Mouse (Mus musculus): ENCODE data around the gene Ston2. TPM values are rescaled to one million over a fixed set of nuclear protein-coding genes. Genes with fewer than 3 reads are reported as not detected.
A peak's percentile ranks its signal among the peaks of the same experiment; 100 is the strongest.
"Not testable (repeated sequence)": the region's sequence is repeated elsewhere in the genome, so short reads cannot be mapped to it uniquely, and the experiment has no call there.

Gene Ston2
- total RNA-seq, 2 experiments from 2014 or later = 24.7 to 33.3 TPM

DNA sequence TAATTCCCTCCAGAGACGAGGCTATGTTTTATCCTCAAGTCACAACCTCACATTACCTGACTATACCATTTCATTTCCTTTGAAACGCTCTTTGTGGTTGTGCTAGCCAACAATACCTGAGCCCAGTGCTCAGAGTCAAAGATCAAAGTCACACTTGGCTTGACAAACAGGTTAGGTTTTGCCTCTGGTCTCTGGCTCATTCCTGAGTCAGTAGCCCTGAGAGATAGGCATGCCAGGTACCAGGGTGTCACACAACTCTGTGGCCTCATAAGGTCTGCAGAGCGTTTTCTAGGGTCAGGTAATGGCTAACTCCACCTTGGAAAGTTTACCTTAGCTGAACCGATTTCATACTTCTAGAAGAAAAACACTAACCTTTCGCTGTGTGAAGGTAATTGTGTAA is 35.5 kb downstream of the Ston2 start:
- no peak for DNase-seq (ENCODE audit: low spot score in 2 of 2)

DNA sequence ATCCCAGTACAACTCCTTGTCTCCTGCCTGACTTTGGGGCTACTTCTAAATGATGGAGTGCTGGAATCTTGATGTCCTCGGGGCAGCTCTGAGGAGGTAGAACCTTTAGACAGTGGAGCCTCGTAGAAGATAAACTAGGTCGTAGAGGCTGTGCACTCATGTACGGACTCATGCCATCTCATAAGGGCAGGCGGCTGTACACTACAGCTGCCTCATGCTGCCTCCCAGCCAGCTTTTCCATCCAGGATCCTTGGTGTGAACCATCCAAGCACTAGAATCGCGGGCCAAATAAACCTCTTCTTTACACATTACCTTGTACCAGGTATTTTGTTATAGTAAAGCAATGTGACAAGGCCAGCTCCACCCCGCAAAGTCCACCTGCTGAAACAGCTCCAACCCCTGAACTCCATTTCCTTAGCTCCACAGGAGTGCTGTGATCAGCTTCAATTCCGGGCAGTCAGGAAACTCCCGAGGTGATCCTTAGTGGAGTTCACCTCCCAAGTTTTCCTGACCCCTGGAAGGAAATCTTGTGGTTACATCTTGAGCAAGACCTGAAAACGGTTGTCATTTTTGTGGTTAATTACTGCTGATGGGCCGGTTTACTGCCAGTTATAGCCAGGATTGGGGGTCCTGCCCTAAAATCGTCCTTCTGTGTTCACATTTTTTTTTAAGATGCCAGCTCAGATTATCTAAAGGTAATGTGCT is 36.1 kb downstream of the Ston2 start:
- no peak for DNase-seq (ENCODE audit: low spot score in 2 of 2)

DNA sequence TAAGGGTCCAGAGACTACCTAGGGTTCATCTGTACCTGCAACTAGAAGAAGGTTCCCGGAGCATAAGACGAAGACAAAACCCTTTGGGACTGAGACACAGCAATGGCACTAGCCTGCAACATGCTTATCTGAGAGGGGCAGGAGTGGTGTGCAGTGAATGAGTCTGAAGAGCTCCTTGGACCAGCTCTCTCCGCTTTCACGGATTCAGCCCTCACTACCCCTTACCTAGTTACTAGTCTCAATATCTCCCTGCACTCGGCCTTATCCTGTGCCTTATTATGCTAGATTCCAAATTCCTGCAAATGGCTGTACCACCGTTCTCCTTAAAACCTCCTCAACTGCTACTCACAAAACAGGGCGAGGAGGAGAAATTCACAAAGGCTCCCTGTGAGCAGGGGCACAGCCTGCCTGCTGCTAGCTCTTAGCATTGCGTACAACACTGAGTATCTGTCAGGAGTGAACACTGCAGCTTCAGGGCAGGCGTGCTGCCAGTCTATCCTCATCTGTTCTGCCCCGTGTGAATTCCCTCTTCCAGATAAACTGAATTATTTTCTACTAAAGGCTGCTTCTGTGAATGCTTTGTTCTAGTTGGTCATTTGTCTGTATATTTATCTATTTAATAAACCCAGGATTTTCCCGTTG is 38.5 kb downstream of the Ston2 start:
- peak; percentile 55 to 56 for DNase-seq (ENCODE audit: low spot score in 2 of 2)

DNA sequence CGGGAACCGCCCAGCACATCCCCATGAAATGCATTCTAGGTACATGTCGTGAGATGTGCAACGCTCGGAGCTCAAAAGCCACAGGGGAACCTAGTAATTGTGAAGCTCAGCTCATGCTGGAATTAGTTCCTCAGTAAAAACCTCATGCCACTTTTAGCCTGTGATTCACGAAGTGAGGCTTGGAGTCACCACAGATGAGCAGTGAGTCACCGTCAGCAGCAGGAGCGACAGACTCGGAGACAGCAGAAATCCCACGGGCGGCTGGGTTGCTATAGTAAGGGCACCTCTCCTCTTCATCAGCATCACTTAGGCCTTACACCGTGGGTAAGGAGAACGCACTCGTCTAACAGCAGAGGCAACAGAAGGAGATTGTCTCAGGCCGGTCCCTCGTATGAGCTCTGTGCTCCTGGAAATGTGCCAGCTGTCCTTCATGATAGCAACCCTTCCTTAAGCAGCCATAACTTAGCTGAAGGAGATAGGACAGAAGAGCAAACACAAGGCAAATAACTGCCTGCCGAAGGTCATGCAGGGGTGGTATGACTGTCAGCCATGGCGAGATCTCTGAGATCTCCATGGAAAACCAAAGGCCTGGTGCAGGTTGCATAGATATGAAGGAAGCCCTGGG is 39.8 kb downstream of the Ston2 start:
- DNase-seq (ENCODE audit: low spot score in 2 of 2) = peak; percentile 51 to 53

DNA sequence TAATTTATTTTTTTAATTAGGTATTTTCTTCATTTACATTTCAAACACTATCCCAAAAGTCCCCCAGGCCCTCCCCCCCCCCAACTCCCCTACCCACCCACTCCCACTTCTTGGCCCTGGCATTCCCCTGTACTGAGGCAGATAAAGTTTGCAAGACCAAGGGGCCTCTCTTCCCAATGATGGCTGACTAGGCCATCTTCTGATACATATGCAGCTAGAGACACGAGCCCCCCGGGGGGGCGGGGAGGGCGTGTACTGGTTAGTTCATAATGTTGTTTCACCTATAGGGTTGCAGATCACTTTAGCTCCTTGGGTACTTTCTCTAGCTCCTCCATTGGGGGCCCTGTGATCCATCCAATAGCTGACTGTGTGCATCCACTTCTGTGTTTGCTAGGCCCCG is 41.3 kb downstream of the Ston2 start:
- DNase-seq (ENCODE audit: low spot score in 2 of 2) = not testable (repeated sequence)

DNA sequence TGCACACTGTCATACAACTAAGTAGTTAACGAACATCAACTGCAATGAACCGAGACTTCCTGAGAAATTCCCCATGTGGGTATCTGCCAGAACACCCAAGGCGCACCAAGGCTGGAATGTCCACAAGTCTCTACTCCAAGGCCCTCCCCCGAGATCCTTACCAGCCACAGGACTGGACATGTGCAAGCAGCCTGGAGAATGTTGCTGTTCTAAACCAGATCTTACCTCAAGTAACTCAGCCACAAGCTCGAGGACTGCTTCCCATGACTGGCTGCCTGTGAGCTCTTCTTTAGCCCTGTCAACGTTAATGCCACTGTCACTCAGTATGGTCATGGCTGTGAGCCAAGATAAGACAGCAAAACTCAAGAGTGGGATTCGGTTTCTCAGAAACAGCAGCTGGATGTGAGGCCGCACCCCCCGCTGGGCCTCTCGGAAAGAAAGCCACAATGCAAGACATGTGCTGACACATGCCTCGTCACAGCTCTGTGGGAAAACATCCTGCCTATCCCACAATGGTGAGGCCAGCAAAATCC is 42.4 kb downstream of the Ston2 start:
- DNase-seq (ENCODE audit: low spot score in 2 of 2) = no peak

DNA sequence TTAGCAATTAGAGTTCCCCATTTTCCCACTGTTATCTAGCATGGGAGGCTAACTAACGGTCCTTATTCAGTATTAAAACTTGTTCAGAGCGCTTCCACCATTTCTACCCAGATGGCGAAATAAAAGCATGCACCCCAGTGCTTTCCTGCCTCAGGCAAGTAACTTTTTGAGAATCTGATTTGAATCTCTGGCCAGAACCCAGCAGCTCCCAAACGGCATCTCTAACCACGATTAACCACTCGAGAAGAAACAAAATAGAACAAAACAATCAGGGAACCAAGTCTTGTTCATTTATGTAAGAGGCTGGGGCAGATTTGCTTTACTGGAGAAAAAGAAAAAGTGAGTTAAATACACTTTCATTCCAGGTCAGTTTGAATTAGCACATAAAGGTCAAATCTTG is 44.1 kb downstream of the Ston2 start:
- DNase-seq (ENCODE audit: low spot score in 2 of 2) = no peak

DNA sequence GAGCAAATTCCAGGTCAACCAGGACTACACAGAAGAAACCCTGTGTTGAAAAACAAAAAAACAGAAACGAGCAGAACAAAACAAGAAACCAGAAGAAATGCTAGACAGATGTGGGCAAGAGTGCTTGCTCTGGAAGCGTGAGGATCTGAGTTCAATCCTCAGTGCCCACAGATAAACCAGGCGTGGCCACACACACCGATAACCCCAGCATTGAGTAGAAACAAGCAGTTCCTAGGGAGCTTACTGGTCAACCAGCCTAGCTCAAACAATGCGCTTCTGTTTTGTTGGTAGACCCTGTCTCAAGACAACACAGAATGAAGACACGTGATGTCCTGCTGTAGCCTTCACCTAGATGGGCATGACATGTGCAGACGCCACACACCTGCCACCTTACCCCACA is 45.3 kb downstream of the Ston2 start:
- no peak for DNase-seq (ENCODE audit: low spot score in 2 of 2)

DNA sequence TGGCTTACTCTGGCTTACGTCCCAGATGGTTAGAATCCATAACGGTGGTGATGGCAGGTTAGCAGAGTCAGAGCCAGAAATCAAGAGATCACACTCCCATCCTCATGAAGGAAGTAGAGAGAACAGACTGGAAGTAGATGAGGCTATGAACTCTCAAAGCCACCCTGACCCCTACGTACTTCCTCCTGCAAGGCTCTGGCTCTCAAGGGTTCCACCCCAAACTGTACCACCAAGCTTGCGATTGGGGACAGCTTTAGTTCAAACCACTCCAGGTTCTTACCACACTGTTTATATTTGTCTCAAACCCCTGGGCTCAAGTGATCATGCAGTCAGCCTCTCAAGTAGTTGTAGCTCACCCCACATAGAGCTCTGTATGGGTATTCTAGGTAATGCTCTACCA is 49.8 kb downstream of the Ston2 start:
- DNase-seq (ENCODE audit: low spot score in 2 of 2) = no peak

DNA sequence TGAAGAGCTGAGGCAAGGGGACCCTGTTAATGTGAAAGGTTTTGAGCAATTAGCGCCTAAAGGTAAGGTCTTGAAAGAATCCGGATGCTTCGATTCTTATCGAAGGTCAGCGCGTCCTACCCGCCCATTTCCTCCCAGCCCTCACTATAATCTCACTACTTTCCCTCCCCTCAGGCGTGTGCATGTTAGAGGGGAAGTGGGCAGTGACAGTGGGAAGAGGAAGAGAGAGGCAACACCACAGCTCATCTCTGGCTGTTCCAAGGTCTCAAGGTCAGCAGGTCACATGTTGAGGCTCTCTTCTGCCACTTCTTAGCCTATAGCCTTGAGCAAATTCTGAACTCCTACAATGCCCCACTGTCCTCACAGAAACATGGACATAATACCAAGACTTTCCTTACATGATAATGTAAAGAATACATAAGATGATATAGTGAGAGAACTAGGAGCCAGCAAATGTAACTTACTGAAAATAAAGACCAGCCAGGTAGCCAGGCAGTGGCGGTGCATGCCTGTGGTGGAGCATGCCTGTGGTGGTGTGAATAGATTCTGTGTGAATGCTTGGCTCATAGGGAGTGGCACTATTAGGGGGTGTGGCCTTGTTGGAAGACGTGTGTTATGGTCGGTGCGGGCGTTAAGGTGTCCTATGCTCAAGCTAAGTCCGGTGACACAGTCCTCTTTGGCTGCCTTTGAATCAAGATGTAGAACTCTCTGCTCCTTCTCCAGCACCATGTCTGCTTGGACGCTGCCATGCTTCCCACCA is 51.8 kb downstream of the Ston2 start:
- DNase-seq (ENCODE audit: low spot score in 2 of 2) = no peak

DNA sequence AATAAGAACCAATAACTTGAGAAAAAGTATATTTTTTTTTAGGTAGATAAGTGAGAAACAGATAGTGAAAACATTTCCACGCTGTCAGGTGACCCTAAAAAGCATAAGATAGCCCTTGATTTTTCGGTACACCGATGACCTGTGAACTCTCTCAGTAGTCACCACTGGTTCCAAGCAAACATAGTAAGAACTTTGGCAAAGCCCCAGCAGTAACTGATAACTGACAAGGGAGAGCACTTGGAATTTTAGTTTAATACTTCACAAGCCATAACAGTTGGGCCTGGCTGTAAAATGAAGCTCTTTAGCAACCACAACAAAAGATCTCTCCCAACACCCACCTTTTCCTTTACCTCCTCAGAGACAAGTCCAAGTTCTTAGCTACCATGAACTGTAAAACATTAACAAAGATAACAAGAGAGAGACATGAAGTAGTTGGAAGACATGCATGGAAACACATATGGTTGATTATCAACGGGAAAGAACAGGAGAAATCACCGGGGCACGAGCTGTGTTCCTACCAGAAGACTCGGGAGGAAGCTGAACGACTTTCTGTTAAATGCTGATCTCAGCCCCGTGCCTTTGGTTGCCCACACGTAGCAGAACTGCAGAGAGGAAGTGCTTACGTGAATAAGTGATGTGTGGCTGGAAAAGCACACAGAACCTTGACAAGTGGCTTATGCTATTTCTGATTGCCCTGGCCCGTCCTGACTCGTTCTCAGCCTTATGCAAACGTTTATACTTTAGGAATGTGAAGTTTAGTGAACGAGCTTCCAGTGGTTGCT is 53.8 kb downstream of the Ston2 start:
- DNase-seq (ENCODE audit: low spot score in 2 of 2) = no peak

DNA sequence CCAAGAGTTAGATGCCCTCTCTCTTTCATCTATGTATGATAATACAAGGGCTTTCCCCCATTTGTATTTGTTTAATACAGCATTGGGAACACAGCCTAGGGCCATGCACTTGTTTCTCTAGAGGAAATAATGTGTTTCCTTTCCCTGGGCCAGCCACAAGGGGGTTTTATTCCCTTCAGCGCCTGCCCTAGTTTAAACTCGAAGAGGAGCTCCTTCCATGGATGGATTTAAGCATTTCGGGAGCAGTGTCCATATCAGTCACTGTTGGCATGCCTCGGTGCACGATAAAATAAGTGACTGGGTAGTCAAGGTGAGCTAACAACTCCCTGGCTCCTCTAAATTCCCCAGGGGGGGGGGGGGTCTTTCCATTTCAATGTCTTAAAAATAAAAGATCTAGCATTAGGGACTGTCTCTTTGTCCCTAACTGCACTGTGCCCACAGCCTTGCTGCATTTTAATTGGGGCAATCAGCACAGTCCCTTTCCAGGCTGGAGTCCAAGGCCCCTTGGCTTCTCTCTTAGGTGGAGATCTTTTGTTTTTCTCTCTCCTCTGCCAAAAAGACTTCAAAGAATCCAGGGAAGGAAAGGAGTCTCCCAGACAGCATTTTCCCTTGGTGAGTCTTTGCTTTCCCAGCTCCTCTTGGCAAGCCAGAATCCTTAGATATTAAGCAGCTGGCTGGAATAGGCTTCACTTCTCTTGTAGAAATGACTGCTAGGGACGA is 55.3 kb downstream of the Ston2 start:
- DNase-seq (ENCODE audit: low spot score in 2 of 2) = peak; percentile 47 to 79

DNA sequence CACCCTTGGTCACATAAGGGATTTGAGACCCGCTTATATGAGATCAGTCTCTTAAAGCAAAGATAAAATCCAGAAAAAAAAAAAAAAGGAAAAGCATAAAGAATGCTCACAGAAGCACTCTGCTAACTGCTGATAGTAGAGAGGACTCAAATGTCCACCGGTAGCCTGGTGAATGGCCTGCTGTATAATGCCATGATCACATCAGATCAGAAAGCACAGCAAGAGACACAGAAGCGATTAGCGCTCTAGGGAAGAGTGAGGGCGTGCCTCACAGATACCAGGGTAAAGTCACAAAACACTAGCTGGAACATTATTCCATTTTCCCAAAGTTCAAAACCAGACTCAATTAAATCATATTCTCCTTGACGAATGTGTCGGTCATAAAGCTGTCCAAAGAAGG is 62.0 kb downstream of the Ston2 start:
- no peak for DNase-seq (ENCODE audit: low spot score in 2 of 2)

DNA sequence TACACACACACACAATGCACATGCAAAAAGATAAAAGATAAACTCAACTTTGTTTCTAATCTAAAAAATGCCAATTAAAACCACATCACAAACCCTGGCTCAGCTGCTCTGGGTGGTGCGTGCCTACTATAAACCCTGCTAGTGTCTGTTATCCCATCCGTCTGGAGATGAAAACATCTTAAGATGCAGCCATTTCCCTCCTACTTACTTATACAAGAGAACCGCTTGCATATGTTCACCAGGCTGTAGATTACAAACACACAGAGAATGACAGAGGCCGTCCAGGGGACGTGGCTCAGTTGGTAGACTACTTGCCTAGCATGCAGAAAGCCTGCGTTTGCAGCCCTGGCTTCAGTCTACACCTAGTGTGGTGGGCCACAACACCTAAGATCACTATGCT is 64.3 kb downstream of the Ston2 start:
- DNase-seq (ENCODE audit: low spot score in 2 of 2) = no peak

DNA sequence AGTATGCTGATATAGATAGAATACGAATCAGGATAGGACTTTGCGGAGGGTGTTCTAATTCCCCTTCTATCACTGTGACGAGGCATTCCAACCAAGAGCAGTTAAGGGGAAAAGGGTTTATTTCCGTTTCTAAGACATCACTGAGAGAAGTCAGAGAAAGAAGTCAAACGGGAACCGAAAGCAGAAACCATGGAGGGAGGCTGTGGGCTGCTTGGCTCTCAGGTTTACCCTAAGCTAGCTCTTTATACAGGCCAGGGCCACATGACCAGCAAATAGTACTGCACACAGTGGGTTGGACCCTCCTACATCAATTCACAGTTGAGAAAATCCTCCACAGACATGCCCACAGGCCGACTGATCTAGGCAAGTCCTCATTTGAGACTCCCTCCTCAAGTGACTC is 69.1 kb downstream of the Ston2 start:
- DNase-seq (ENCODE audit: low spot score in 2 of 2) = no peak

DNA sequence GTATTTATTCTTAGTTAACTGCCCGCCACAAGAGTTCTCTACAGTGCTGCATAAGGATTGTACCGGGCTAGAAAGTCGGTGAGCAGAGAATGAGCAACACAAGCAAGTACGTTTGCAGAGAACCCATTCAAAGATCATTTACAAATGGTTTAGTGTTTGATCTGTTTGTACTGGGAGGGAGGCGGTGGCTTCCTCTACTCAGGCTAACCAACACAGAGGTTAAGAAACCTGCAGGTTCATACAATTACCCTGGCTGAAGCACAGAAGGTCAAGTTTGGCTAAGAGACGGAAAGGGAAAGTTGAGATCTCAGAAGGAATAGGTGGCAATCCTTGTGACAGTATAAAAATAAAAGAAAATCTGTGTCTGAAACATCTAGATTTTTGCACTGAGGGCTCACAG is 72.5 kb downstream of the Ston2 start:
- no peak for DNase-seq (ENCODE audit: low spot score in 2 of 2)

DNA sequence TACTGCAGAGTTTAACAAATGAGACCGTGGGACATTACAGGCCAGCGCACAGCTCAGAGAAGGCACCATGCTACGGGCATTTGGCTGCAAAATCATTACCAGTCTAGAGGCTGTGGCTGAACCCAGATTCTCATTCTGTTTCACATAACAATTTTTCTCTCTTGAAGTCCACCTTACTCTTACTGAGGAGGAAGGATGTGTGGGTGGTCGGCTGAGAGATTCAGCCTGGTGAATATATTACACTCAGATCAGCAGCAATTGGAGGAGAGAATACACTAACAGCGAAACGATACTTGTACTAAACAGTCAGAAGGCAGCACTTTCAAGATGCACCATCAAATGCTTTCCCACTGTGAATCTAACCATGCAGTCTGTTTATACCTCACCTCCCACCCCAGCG is 74.8 kb downstream of the Ston2 start:
- no peak for DNase-seq (ENCODE audit: low spot score in 2 of 2)

DNA sequence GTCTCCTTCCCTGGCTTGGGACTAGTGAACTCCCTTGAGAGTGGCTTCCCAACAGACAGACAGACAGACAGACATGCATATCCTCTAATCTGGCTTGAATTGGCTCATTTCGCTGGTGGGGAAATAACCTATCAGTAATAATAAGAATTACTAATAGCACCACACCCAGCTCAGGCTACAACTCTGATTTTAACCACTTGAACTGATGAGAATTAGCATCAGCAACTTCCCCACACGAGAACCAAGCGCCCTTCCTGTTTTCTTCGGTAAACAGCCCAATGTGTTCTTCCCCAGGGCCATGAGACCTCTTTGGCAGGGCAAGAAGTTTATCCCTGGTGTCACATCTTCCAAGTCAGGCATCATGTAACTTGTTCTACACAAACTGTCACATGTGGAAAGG is 76.5 kb downstream of the Ston2 start:
- DNase-seq (ENCODE audit: low spot score in 2 of 2) = no peak

DNA sequence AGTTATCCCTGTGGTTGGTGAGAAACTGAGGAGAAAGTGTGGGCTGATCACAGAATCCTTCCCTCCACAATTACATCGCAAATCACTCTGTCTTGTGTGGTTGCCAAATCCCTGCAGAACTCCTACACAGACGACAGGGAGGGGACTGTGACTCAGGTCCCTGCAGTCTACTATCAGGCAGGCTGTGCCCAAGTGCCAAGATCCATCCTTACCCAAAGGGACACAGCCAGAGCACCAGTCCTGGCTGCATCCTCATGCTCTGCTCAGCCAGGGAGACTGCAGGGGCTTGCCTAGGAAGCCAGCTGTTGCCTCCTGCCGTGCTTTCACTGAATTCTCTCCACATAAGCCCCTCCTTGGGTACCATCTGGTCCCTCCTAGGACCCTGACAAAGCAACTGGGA is 77.3 kb downstream of the Ston2 start:
- DNase-seq (ENCODE audit: low spot score in 2 of 2) = peak; percentile 29 to 36

DNA sequence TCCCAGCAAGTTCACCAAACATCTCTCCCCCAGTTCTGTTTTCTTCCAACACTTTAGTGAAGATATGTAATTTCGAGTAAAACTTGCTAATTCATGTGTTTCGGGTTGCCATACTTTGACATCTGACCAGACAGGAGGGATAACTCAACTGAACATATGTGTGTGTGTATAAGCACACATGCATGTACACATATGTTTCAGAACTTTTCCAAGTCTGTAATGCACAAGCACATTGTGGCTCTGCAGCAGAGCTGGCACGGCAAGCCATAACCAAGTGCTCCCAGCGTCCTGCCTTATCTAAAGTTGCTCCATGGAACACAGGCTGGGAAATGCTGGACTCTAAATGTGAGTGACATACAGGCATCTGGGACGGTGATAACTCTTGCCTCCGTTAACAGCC is 78.6 kb downstream of the Ston2 start:
- DNase-seq (ENCODE audit: low spot score in 2 of 2) = no peak
